Mouse (Mus musculus) erythroblast, embryonic 14.5 days (primary cell): Measurements from ENCODE around the gene Bach2.

Source experiments
- GATA1 ChIP-seq: IDR thresholded peaks from 2 replicates; pipeline ENCODE4 v1.6.1; 2012; ENCODE audit warnings: low read length, inconsistent platforms, mixed read lengths
- TAL1 ChIP-seq: IDR thresholded peaks from 3 replicates; pipeline ENCODE4 v1.6.1; 2012; ENCODE audit warnings: low read length, inconsistent platforms, mixed read lengths

DNA sequence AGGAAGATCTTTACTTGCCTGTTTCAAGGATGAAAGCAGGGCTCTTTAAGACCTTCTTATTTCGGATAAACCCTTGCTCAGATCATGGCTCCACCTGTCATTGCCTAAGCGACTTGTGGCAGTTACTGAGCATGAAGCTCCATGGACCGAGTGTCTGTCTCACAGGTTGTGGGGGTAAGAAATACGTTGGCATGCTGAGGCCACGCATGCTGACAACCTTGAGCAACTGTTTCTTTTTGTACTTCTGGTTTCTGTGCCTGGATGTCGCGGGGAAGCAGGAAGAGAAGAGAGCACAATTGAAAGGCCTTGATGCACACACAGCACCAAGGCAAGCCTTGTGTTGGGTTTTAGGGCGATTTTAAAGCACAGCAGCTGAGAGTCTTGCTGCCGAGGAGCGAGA, 87.7 kb downstream of the Bach2 start:
- TF ChIP-seq TAL1: no peak
- TF ChIP-seq GATA1: no peak
